Mouse (Mus musculus) c-Kit-negative CD71-positive TER-119-positive erythroid progenitor cells, embryonic 14.5 days (primary cell): ENCODE measurements around the gene Dync2li1.

Experiments used
- DNase-seq: peaks from one replicate; pipeline ENCODE4 v3.0.0-alpha.2; 2013; ENCODE audit warnings: low read depth, low spot score

Dync2li1 gene

GRCm38 (mm10) chr17:84611500-84611899 is 14.8 kb upstream of the Dync2li1 start:
- DNase-seq = no peak

- no peak for DNase-seq
Measured at GRCm38 (mm10) chr17:84611971-84612370, 14.3 kb upstream of the Dync2li1 start.

GRCm38 (mm10) chr17:84615811-84616210 is 10.5 kb upstream of the Dync2li1 start:
- DNase-seq = no peak

- DNase-seq = no peak
Measured at GRCm38 (mm10) chr17:84616526-84617074, 9.7 kb upstream of the Dync2li1 start.

GRCm38 (mm10) chr17:84617953-84618352 is 8.3 kb upstream of the Dync2li1 start:
- DNase-seq = no peak

- no peak for DNase-seq
Measured at GRCm38 (mm10) chr17:84619112-84619511, 7.2 kb upstream of the Dync2li1 start.

- no peak for DNase-seq
Measured at GRCm38 (mm10) chr17:84620076-84620475, 6.2 kb upstream of the Dync2li1 start.

GRCm38 (mm10) chr17:84620610-84621009 is 5.7 kb upstream of the Dync2li1 start:
- DNase-seq = no peak

GRCm38 (mm10) chr17:84621209-84621608 is 5.1 kb upstream of the Dync2li1 start:
- DNase-seq = no peak

GRCm38 (mm10) chr17:84622028-84622427 is 4.3 kb upstream of the Dync2li1 start:
- DNase-seq = no peak

GRCm38 (mm10) chr17:84622873-84623272 is 3.4 kb upstream of the Dync2li1 start:
- DNase-seq = no peak

- DNase-seq = no peak
Measured at GRCm38 (mm10) chr17:84626857-84627305, 585 bp downstream of the Dync2li1 start.

GRCm38 (mm10) chr17:84627721-84628120 is 1.4 kb downstream of the Dync2li1 start:
- no peak for DNase-seq

- DNase-seq = no peak
Measured at GRCm38 (mm10) chr17:84628611-84629010, 2.3 kb downstream of the Dync2li1 start.

- no peak for DNase-seq
Measured at GRCm38 (mm10) chr17:84631836-84632235, 5.5 kb downstream of the Dync2li1 start.

GRCm38 (mm10) chr17:84633443-84633842 is 7.1 kb downstream of the Dync2li1 start:
- DNase-seq = no peak

- DNase-seq = no peak
Measured at GRCm38 (mm10) chr17:84636328-84636727, 10.0 kb downstream of the Dync2li1 start.

GRCm38 (mm10) chr17:84637971-84638370 is 11.7 kb downstream of the Dync2li1 start:
- no peak for DNase-seq

- no peak for DNase-seq
Measured at GRCm38 (mm10) chr17:84639796-84640378, 13.6 kb downstream of the Dync2li1 start.

- DNase-seq = peak; percentile 32
Measured at GRCm38 (mm10) chr17:84641893-84642292, 15.6 kb downstream of the Dync2li1 start.

GRCm38 (mm10) chr17:84642324-84642723 is 16.0 kb downstream of the Dync2li1 start:
- DNase-seq = no peak

- DNase-seq = no peak
Measured at GRCm38 (mm10) chr17:84644292-84645050, 18.2 kb downstream of the Dync2li1 start.

GRCm38 (mm10) chr17:84645119-84645518 is 18.8 kb downstream of the Dync2li1 start:
- DNase-seq = no peak
